Mouse (Mus musculus) lung, embryonic 15.5 days (tissue): ENCODE measurements around the gene Tiprl. TPM values are rescaled to one million over a fixed set of nuclear protein-coding genes. Genes with fewer than 3 reads are reported as not detected.

Experiments
- ATAC-seq: fragments of 200-750 bp; cut with Nextera tagmentation; 2 replicates; pipeline ENCODE4 v1.8.0; 2017; ENCODE audit warnings: moderate number of reproducible peaks, borderline replicate concordance; ENCODE audit not compliant: low FRiP score, low TSS enrichment; ENCODE audit errors: extremely low read depth
- H3K27ac ChIP-seq: fragments of 300-500 bp; sonication (generic); 2 replicates; pipeline ENCODE4 v1.5.1; 2015; ENCODE audit warnings: moderate library complexity, mild to moderate bottlenecking, inconsistent platforms
- H3K27me3 ChIP-seq: fragments of 300-500 bp; sonication (generic); 2 replicates; pipeline ENCODE4 v1.6.1; 2015; ENCODE audit warnings: inconsistent platforms
- H3K36me3 ChIP-seq: fragments of 300-500 bp; sonication (generic); 2 replicates; pipeline ENCODE4 v1.6.1; 2015; ENCODE audit warnings: inconsistent platforms
- H3K4me1 ChIP-seq: fragments of 300-500 bp; sonication (generic); 2 replicates; pipeline ENCODE4 v1.6.1; 2015; ENCODE audit warnings: inconsistent platforms
- H3K4me2 ChIP-seq: fragments of 300-500 bp; sonication (generic); 2 replicates; pipeline ENCODE4 v1.6.1; 2015; ENCODE audit warnings: inconsistent platforms, mild to moderate bottlenecking, moderate library complexity
- H3K4me3 ChIP-seq: fragments of 300-500 bp; sonication (generic); 2 replicates; pipeline ENCODE4 v1.5.1; 2015; ENCODE audit warnings: mild to moderate bottlenecking, inconsistent platforms
- H3K9ac ChIP-seq: fragments of 300-500 bp; sonication (generic); 2 replicates; pipeline ENCODE4 v1.6.1; 2015; ENCODE audit warnings: inconsistent platforms
- H3K9me3 ChIP-seq: fragments of 300-500 bp; sonication (generic); 2 replicates; pipeline ENCODE4 v1.6.1; 2016; ENCODE audit warnings: inconsistent platforms
- WGBS: fragments of 180-500 bp; shearing (Covaris S2); methylation state at CpG from one replicate; pipeline ENCODE4 v1.1.7; 2015; 5-methylcytosine and 5-hydroxymethylcytosine counted together
- polyA plus RNA-seq: library from polyadenylated mRNA; unstranded; fragments of >200 nt; fragmentation: Nextera tagmentation; extraction: Ambion mirVana; gene quantifications from 2 replicates; pipeline ENCODE4 v1.2.1, GENCODE M21; 2015

The Tiprl gene
- polyA plus RNA-seq, 1 experiment from 2014 or later = 102 TPM

DNA sequence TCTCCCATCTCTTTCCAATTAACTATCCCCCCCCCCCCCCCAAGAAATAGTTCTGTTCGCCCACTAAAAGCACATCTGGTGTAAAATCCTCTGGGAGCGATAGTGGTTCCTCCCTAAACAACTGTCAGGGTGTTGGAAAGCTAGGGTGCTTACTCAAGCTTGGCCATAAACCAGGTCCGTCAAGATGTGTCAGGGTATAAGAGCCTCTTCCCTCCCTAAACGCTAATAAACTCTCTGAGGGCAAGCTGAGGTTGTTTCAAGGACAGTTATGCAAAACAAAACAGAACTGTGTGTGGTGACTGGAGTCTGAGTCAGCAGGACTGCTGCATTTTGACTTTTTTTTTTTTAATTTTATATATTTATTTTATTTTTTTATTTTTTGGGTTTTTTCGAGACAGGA, 10.3 kb upstream of the Tiprl start:
- Histone ChIP-seq H3K4me3 (no peak overlapping the region), H3K27ac (no peak overlapping the region), H3K4me2 (no peak overlapping the region), H3K27me3 (no peaks in the 10 kb centered on the region), H3K9ac (no peak overlapping the region), H3K36me3 (no peaks in the 10 kb centered on the region), H3K4me1 (0 out of 2 replicates have a peak, but pooled peaks cover 4% of the 10 kb centered on the region), H3K9me3 (no peaks in the 10 kb centered on the region)
- WGBS = 67% methylated on average over 5 of the region's 5 CpGs
- ATAC-seq = no peak

DNA sequence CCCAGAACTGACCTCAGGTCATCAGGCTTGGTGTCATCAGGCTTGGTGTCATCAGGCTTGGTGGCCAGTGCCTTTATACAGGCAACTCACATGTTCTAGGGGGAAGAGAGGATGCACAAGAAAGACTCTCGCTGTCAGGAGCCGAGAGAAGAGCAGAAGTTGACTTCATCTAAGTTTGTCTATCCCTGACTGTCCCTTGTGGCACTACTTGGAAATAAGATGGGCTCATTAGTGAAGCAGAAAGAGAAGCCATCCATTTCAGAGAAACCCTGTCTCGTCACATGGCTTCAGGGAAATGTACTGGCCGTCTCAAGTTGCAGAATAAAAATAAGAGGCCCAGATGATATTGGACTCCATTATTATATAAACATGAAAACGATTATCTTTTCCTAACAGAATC, 9.8 kb upstream of the Tiprl start:
- H3K4me1 ChIP-seq = 0 out of 2 replicates have a peak, but pooled peaks cover 4% of the 10 kb centered on the region
- H3K27ac ChIP-seq = no peak overlapping the region
- H3K9ac ChIP-seq = no peak overlapping the region
- H3K9me3 ChIP-seq = no peaks in the 10 kb centered on the region
- H3K4me2 ChIP-seq = no peak overlapping the region
- ATAC-seq = no peak
- 73% methylated on average over 5 of the region's 5 CpGs for WGBS
- H3K27me3 ChIP-seq = no peaks in the 10 kb centered on the region
- no peaks in the 10 kb centered on the region for H3K36me3 ChIP-seq
- no peak overlapping the region for H3K4me3 ChIP-seq

DNA sequence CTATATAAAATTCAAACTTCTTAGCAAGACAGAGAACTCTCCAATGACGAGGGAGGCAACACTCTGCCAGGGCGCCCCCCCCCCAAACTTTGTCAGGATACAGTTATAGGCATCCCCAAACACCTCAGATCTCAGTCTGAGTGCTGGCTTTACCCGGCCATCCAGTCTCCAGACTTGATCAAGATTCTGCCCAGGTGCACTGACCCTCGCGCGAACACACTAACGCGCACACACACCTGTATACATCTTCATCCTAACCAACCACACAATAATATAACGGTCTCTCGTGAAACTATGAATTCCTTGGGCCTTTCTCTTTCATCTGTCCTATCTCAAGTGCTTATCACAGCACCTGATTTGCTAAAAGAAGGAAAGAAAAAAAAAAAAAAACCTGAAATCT, 950 bp downstream of the Tiprl start:
- H3K27ac ChIP-seq = peak overlapping the region; percentile 91
- H3K4me2 ChIP-seq = peak overlapping the region; percentile 81
- peak overlapping the region; percentile 92 for H3K9ac ChIP-seq
- H3K4me3 ChIP-seq = peak overlapping the region; percentile 97
- no peaks in the 10 kb centered on the region for H3K9me3 ChIP-seq
- ATAC-seq = no peak
- no peaks in the 10 kb centered on the region for H3K27me3 ChIP-seq
- no peaks in the 10 kb centered on the region for H3K36me3 ChIP-seq
- H3K4me1 ChIP-seq = peaks cover 22% of the 10 kb centered on the region
- 7% methylated on average over 10 of the region's 10 CpGs for WGBS

DNA sequence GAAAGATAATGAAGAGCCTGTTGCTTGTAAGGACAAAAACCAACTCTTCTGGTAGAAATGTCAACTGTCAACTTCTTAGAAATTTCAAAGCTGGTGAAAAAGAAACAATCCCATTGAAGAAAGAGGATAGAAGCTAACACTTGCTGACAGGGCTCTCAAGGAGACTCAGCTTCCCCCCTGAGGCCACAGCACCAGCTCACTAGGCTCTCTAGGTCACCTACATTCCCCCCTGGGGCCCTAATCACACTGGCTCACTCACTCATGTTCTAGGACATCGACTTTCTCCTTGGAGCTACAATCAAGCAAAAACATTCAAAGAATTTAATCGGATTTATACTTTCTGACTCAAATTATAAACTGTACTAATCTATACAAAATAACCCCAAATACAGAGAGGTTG, 3.0 kb downstream of the Tiprl start:
- Histone ChIP-seq H3K9me3 (no peaks in the 10 kb centered on the region), H3K9ac (no peak overlapping the region), H3K27ac (no peak overlapping the region), H3K27me3 (no peaks in the 10 kb centered on the region), H3K4me1 (peaks cover 22% of the 10 kb centered on the region), H3K4me2 (no peak overlapping the region), H3K36me3 (no peaks in the 10 kb centered on the region), H3K4me3 (no peak overlapping the region)
- no peak for ATAC-seq
- WGBS = 64% methylated on average over 2 of the region's 2 CpGs

DNA sequence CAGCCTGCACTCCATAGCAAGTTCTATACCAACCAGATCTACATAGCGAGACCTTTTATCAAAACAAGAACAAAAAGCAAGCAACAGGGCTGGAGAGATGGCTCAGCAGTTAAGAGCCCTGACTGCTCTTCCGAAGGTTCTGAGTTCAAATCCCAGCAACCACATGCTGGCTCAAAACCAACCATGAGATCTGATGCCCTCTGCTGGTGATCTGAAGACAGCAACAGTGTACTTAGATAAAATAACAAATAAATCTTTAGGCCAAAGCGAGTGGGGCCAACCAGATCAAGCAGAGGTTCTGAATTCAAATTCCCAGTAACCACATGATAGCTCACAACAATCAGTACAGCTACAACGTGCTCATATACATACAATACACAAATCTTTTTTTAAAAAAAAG, 6.1 kb downstream of the Tiprl start:
- H3K9ac ChIP-seq = no peak overlapping the region
- 89% methylated on average over 4 of the region's 4 CpGs for WGBS
- ATAC-seq = no peak

DNA sequence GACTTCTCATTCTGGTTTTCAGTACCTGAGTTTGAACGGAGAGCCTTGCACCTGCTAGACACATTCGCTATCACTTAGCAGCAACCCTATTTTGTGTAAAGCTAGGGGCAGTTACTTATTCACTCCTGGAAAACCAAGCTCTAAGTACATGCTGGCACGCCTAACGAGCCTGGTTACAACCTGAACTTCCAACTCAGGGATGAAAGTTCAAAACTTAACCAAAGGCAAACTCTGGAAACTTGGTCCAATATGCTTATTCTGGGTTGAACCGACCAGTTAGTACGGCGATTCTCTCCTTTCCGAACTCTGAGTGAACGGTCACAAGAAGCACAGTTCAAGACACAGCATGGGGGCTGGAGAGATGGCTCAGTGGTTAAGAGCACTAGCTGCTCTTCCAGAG, 7.2 kb downstream of the Tiprl start:
- Histone ChIP-seq H3K9me3 (no peaks in the 10 kb centered on the region), H3K27me3 (no peaks in the 10 kb centered on the region), H3K4me3 (no peak overlapping the region), H3K9ac (no peak overlapping the region), H3K36me3 (peaks cover 18% of the 10 kb centered on the region), H3K4me2 (no peak overlapping the region), H3K27ac (no peak overlapping the region), H3K4me1 (peaks cover 8% of the 10 kb centered on the region)
- no peak for ATAC-seq
- WGBS = 94% methylated on average over 9 of the region's 9 CpGs

More for the DNA sequence above, 6.1 kb downstream of the Tiprl start:
- H3K4me1 ChIP-seq = peaks cover 14% of the 10 kb centered on the region
- H3K36me3 ChIP-seq = peaks cover 9% of the 10 kb centered on the region; the same call in 1 of the 2 replicates
- H3K9me3 ChIP-seq = no peaks in the 10 kb centered on the region
- H3K27ac ChIP-seq = no peak overlapping the region
- no peaks in the 10 kb centered on the region for H3K27me3 ChIP-seq
- no peak overlapping the region for H3K4me3 ChIP-seq
- no peak overlapping the region for H3K4me2 ChIP-seq

DNA sequence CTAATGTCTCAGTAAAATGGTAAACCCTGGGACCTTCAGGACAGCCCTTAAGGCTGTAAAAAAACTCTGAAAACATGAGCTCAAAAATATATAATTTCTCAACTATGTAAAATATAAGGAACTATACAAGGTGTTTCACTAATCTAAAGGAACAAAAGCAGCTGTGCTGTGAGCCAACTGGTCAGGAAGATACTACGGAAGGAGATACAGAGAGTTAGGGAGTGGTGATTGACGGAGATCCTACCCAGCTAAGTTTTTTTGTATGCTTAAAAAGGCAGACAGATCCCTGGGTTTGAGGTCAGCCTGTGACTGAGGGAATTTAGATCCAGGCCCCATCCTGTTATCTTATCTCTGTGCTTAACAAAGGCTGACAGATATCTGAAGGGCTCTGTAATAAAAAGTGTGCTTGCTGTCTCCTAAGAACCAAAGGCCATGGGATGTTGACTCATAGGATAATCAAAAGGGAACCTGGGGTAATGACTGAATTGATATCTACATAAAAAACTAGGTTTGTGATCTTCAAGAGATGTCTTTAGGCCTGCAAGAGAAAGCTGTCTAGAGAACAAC, 19.7 kb downstream of the Tiprl start:
- H3K4me3 ChIP-seq = no peak overlapping the region
- H3K36me3 ChIP-seq = peaks cover 63% of the 10 kb centered on the region
- no peak for ATAC-seq
- H3K9me3 ChIP-seq = no peaks in the 10 kb centered on the region
- H3K9ac ChIP-seq = no peak overlapping the region
- WGBS = 80% methylated on average over 2 of the region's 2 CpGs
- no peak overlapping the region for H3K27ac ChIP-seq
- H3K27me3 ChIP-seq = no peaks in the 10 kb centered on the region
- H3K4me2 ChIP-seq = no peak overlapping the region
- no peaks in the 10 kb centered on the region for H3K4me1 ChIP-seq

DNA sequence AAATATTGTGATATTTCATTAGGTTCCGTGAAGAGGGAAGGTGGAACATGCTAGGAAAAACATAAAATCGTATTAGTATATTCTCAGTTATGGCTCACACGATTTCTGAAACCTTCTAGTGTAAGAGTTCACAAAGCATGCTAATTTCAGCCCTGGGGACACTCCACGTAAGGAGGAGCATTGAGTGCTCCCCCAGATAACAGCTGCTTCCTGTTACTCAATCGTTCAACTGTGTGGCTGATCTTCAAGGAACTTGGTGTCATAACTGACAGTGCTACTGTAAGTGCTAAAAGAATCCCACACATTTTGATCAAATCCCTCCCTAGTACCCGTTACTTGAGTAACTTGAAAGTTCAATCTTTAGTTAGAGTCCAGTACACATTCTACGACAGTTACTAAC, 21.0 kb downstream of the Tiprl start:
- WGBS = 73% methylated on average over 7 of the region's 7 CpGs
- H3K9me3 ChIP-seq = no peaks in the 10 kb centered on the region
- no peaks in the 10 kb centered on the region for H3K4me1 ChIP-seq
- no peak overlapping the region for H3K27ac ChIP-seq
- no peak overlapping the region for H3K9ac ChIP-seq
- no peak overlapping the region for H3K4me2 ChIP-seq
- H3K36me3 ChIP-seq = peaks cover 53% of the 10 kb centered on the region
- H3K27me3 ChIP-seq = no peaks in the 10 kb centered on the region
- no peak overlapping the region for H3K4me3 ChIP-seq
- no peak for ATAC-seq

DNA sequence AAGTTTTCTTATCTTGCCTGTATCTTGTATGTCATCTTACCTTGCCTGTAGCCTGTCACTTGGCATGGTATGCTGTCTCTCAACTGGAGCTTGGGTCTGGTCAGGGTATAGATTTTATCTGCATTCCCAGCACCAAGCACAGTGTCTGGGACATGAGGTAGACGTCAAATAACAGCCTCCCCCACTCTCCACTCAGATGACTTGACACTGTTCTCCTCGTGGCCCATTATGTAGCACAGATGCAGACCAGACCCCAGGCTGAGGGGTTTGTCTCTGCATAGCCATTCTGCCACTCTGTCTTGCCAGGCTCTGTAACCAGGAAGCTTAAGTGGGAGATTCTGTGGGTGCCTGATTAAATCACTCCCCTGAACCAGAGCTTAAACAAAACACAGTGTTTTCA, 31.2 kb downstream of the Tiprl start:
- no peak for ATAC-seq
- Histone ChIP-seq H3K9ac (no peak overlapping the region), H3K4me3 (no peak overlapping the region), H3K9me3 (no peaks in the 10 kb centered on the region), H3K27me3 (no peaks in the 10 kb centered on the region), H3K4me2 (no peak overlapping the region), H3K27ac (no peak overlapping the region), H3K4me1 (no peaks in the 10 kb centered on the region), H3K36me3 (no peaks in the 10 kb centered on the region)
- WGBS = 4% methylated on average over 2 of the region's 2 CpGs

DNA sequence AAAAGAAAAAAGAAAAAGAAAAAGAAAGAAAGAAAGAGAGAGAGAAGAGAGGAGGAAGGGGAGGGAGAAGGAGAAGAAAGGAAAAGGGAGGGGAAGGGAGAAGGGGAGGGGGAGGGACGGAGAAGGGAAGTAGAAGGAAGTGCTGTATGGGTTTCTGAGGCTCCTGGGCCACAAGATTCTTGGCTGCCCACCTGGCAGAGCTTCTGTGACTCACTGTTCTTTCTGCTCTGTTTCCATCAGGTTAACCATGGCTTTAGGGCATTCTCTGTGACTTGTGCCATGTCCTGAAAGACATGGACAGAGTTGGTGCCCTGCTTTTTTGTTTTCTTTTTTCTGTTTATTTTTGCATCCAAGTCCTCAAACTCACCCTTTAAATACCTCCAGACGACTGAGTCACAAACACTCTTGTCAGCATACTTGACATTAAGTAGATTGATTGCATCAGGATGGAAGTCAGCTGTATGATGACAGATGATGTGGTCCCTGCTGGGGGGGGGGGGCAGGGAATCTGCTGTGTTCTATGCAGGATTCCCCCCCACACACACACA, 33.2 kb downstream of the Tiprl start:
- WGBS = 19% methylated on average over 2 of the region's 2 CpGs
- no peaks in the 10 kb centered on the region for H3K4me1 ChIP-seq
- H3K4me2 ChIP-seq = no peak overlapping the region
- H3K27ac ChIP-seq = no peak overlapping the region
- H3K4me3 ChIP-seq = no peak overlapping the region
- no peak for ATAC-seq
- H3K9ac ChIP-seq = no peak overlapping the region
- H3K36me3 ChIP-seq = no peaks in the 10 kb centered on the region
- H3K9me3 ChIP-seq = no peaks in the 10 kb centered on the region
- H3K27me3 ChIP-seq = no peaks in the 10 kb centered on the region

DNA sequence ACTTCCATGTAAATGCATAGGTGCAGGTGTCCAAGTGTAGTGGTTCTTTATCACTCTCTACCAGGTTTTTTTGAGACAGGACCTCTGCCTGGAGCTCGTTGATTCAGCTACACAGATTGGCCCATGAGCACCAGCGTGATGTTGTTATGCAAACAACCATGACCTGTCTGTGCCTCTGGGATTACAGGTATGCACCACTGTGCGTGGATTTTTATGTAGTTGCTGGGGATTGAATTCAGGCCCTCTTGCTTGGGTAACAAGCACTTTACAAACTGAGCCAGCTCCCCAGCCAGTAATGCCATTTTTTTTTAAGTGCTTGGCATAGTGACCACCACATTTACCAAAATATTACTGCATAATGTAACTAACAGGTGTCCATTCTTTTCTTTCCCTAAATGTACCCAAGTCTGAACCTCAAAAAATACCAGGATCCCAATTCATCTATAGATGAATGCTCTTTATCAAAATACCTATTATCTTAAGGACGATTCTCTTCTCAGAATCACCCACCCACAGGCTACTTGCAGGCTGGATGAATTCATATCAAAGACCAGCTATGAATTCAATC, 35.3 kb downstream of the Tiprl start:
- WGBS = 60% methylated on average over 4 of the region's 4 CpGs
- Histone ChIP-seq H3K9ac (no peak overlapping the region), H3K9me3 (no peaks in the 10 kb centered on the region), H3K36me3 (no peaks in the 10 kb centered on the region), H3K4me2 (no peak overlapping the region), H3K4me1 (no peaks in the 10 kb centered on the region), H3K4me3 (no peak overlapping the region), H3K27ac (no peak overlapping the region), H3K27me3 (no peaks in the 10 kb centered on the region)
- no peak for ATAC-seq

DNA sequence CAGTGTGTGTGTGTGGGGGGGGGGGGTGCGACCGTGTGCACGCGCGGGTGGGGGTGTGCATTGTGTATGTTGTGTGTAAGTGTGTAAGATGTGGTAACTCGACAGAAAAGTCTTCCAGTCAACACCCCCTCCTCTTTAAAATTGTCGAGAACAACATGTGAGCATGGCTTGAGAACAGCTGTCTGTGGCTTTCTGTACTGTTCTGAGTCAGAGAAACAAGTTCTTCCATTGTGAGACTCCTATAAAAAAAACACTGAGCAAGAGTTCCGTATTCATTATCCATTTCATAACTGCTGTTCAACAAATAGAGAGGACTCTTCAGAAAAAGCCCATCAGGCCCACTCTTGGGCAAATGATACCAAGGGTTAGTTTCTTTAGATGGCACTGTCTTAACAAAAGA, 36.0 kb downstream of the Tiprl start:
- Histone ChIP-seq H3K4me2 (no peak overlapping the region), H3K4me1 (no peaks in the 10 kb centered on the region), H3K27me3 (no peaks in the 10 kb centered on the region), H3K27ac (no peak overlapping the region), H3K36me3 (no peaks in the 10 kb centered on the region), H3K9ac (no peak overlapping the region), H3K4me3 (no peak overlapping the region), H3K9me3 (no peaks in the 10 kb centered on the region)
- 47% methylated on average over 8 of the region's 8 CpGs for WGBS
- no peak for ATAC-seq
